Mouse (Mus musculus) G1E (cell line): Measurements from ENCODE around the gene Emilin1.

ENCODE experiments used
- CTCF ChIP-seq: IDR thresholded peaks from 2 replicates; pipeline ENCODE4 v1.5.1; 2012; ENCODE audit warnings: low read depth, low read length, inconsistent platforms, mixed read lengths
- GATA1 ChIP-seq: IDR thresholded peaks from 2 replicates; pipeline ENCODE4 v1.6.1; 2012; ENCODE audit warnings: borderline replicate concordance, low read length, inconsistent platforms, mixed read lengths
- GATA2 ChIP-seq: IDR thresholded peaks from 2 replicates; pipeline ENCODE4 v1.6.1; 2012; ENCODE audit warnings: low read depth, low read length, inconsistent platforms, borderline replicate concordance
- POLR2AphosphoS5 ChIP-seq: IDR thresholded peaks from 2 replicates; pipeline ENCODE4 v1.6.1; 2012; ENCODE audit warnings: low read depth, low read length, inconsistent platforms; ENCODE audit not compliant: insufficient replicate concordance

DNA sequence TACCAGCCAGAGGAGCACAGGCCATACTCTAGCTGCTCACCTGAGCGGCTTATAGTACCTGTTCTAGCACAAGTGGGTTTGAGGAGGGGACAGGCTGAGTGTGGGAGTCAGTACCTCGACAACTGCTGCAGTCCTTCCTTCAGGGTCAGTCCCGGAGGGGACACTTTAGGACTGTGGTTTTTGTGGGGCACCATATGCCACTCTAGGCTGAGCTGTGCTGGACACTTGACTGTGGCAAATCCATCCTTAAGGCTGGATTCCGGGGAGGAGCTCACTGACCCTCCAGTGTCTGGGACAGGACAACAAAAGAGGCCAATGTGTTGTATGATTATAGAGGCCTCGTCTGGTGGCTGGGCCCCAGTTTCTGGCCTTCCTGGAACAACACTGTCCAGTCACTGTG, 39.3 kb downstream of the Emilin1 start:
- TF ChIP-seq CTCF (no peak), POLR2AphosphoS5 (no peak), GATA1 (no peak), GATA2 (no peak)
